In the genomic region with DNA sequence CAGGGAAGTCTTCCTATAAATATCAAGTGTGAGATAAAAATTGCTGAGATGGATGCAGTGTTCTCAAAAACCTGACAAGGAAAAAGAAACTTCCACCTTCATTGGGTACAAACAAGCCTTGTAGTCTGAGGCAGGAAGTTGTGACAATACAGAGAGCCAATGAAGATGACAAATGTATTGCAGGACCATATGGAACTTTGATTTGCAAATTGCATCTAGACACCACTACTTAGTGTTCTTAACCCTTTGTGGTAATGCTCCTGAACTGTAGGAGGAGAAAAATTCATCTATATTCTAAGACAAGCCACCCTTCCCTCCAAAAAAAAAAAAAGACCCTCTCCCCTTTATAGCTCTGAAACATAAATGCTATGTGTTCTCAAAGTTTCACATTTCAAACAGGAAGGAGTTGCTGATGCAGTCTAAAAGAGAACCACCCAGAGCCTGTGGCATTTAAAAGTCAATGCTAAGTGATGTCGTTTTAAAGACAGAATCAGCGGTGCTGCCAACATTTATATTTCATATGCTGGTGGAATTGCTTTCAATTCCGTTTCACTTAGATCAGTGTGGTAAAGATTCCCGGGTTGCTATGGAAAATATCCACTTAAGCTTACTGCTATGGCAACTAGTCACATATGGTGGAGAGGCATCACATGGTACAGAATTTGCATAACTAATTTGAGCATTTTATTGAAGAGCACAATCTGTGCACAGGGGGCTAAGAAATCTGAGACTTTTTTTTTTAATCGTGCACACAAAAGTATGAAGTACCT, we compare ENCODE assay signal across 13 mouse cellular contexts.
DNase-seq lines count a peak whose midpoint lies in the region; ATAC-seq lines count a peak whose summit lies in the region.
"Had no signal": no experiment of that assay in that cellular context is flagged by ENCODE, and none has a peak within 500 bp of the region (broad histone marks: within the 10 kb centered on the region; RNA-seq: fewer than 3 reads in every experiment).

No protein-coding gene starts in this region.

- no peaks in the 10 kb centered on the region for H3K9me3 ChIP-seq in midbrain, embryonic 12.5 days
- H3K9me3 ChIP-seq: limb, embryonic 10.5 days had no signal

- intact Hi-C loops in heart, postnatal 25 days (cut with DNase I), result no loop called here

- H3K9ac ChIP-seq in midbrain, embryonic 12.5 days (replicated peaks), result no peak overlapping the region

- no peaks in the 10 kb centered on the region for H3K27me3 ChIP-seq in midbrain, embryonic 12.5 days

- no peaks in the 10 kb centered on the region for H3K4me1 ChIP-seq in midbrain, embryonic 12.5 days
- H3K4me1 ChIP-seq: limb, embryonic 10.5 days had no signal

- H3K4me2 ChIP-seq in midbrain, embryonic 12.5 days (replicated peaks), result no peak overlapping the region
- H3K4me2 ChIP-seq: heart, embryonic 11.5 days had no signal

- no peak overlapping the region for H3K27ac ChIP-seq in midbrain, embryonic 12.5 days (replicated peaks)
- H3K27ac ChIP-seq: limb, embryonic 10.5 days had no signal

- WGBS in midbrain, embryonic 12.5 days, result 54% methylated on average over 5 of the region's 5 CpGs

- H3K4me3 ChIP-seq in midbrain, embryonic 12.5 days, result no peak overlapping the region
- H3K4me3 ChIP-seq: limb, embryonic 10.5 days had no signal

- no peaks in the 10 kb centered on the region for H3K36me3 ChIP-seq in midbrain, embryonic 12.5 days
- H3K36me3 ChIP-seq: limb, embryonic 10.5 days had no signal

- ATAC-seq in midbrain, embryonic 12.5 days (ENCODE audit: low FRiP score, low read depth), result peak; percentile 86
- no peak for ATAC-seq in megakaryocyte, adult 5-6 weeks (ENCODE audit: poor library complexity, severe bottlenecking)

- DNase-seq in frontal cortex, adult 2 months (ENCODE audit: extremely low spot score in 1 of 2, low spot score in 1 of 2), result peak; percentile 55 to 79
- DNase-seq in frontal cortex, postnatal 25 days (ENCODE audit: low spot score in 2 of 2), result no peak
- DNase-seq in right cerebral cortex, postnatal 10 days (ENCODE audit: low spot score in 2 of 2), result peak; percentile 36 to 75
- no peak for DNase-seq in right cerebral cortex, postnatal 25 days
- no peak for DNase-seq in ovary, postnatal 14 days (ENCODE audit: low spot score)
- no peak for DNase-seq in heart, postnatal 25 days (ENCODE audit: low spot score)
- DNase-seq: adrenal gland, postnatal 25 days; cerebellum, adult 9-10 months; kidney, postnatal 14 days had no signal

Comparison
In these comparisons a context has a peak if more than half of its experiments do, and no peak if none do; other contexts are left out.
1. DNase-seq: peak in frontal cortex, adult 2 months (2 of 2) and right cerebral cortex, postnatal 10 days (2 of 2); none in frontal cortex, postnatal 25 days (0 of 2), right cerebral cortex, postnatal 25 days (single experiment), ovary, postnatal 14 days (single experiment) and heart, postnatal 25 days (single experiment).